Mouse (Mus musculus): Measurements from ENCODE around the gene Gm21983. TPM values are rescaled to one million over a fixed set of nuclear protein-coding genes. Genes with fewer than 3 reads are reported as not detected.

Gm21983 gene
- not detected for total RNA-seq (2021)
- long read RNA-seq, experiment 1: 0 reads
- long read RNA-seq, experiment 2, partial matches to known transcripts: 2 of 2 reads
- long read RNA-seq, experiment 2, other reads (novel, unspliced or antisense): 0 of 2 reads

GRCm38 (mm10) chr7:27180837-27181695 is at the start of gene Gm21983, which contains the start of gene Mia:
Gm21983 (minus strand) TSS chr7:27181086.
Mia (minus strand) TSS chr7:27181157.
- no peak for DNase-seq (ENCODE audit: low spot score in 2 of 2)

- DNase-seq (ENCODE audit: low spot score in 2 of 2): no peak
Measured at GRCm38 (mm10) chr7:27228865-27229264, 48.0 kb upstream of the Gm21983 start.

DNA sequence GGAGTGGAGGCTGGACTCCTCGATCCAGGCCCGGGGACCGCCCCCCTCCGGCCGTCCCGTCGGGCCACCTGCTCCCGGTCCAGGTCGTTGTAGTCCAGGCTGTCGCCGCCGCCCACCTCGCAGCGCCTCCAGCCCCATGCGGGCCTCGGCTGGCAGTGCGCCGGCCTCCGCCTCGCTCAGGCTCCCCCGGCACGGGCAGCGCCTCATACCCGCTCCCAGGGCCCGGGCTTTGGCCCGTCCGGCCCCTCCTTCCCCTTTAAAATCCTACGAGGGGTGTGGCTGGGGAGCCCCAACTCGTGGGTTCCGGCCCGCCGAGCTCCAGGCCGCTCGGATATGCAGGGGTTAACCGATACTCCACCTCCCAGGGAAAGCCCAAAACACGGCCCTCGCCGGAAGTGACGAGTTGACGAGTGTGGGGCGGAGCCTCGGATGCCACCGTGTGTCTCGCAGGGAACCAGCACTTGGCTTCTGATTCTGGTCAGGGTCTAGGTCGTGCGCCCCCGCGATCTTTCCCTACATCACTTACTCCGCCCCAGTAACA is 47.5 kb upstream of the Gm21983 start, which contains the start of gene Itpkc:
TSS of gene Itpkc (minus strand) at position 381 of the 541 bp plus-strand sequence.
- DNase-seq (ENCODE audit: low spot score in 2 of 2): peak; percentile 84 to 91

DNA sequence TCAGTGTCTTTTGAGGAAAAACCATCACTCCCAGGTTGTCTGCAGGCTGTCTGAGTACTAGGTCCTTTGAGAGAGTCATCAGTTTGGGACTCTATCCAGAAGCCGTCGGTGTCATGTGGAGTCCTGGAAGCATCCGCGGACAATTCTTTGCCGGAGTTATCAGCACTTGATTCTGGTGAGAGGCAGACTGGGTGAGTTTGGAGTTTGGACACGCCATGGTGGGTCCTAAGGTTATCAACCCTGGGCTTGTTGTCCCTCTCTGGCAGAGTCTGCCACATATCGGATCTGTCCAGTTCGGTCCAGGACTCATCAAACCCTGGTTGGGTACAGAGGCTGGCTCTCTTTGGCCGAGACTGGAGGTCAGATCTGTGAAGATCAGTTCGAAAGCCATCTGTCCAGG is 46.8 kb upstream of the Gm21983 start:
- no peak for DNase-seq (ENCODE audit: low spot score in 2 of 2)

DNA sequence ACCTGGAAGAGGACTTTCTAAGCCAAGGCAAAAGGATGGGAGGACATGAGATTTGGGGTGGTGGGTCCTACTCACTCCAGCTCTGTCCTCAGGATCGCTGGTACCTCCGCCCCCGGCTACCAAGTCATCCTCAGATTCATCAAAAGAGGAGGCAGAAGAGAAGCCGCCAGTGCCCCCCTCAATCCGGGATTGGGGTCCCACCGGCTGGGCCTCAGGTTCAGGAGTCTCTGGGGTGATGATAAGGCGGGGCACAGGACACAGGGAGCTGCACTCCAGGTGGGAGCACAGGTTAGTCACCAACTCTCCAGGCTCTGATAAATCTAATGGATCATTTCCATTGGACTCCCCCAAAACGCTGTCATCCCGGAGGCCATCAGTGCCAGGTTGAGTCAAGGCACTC is 46.4 kb upstream of the Gm21983 start:
- DNase-seq (ENCODE audit: low spot score in 2 of 2): no peak

- peak; percentile 54 for DNase-seq (ENCODE audit: low spot score in 2 of 2)
Measured at GRCm38 (mm10) chr7:27224877-27225575, 44.1 kb upstream of the Gm21983 start.

DNA sequence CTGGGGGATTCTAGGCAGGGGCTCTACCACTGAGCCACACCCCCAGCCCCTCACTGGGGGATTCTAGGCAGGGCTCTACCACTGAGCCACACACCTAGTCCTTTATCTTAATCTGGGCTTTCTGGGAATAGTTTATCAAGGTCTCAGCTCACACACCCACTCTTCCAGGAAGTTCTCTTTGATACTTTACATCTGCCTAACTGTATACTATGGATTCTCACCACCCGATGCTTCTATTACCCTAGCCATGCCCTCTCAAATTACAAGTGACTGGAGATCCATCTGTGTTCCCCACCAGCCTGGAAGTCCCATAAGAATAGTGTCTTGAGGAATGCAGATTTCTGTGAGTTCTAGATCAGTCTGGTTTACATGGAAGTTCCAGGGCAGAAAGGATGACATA is 41.7 kb upstream of the Gm21983 start:
- no peak for DNase-seq (ENCODE audit: low spot score in 2 of 2)

DNA sequence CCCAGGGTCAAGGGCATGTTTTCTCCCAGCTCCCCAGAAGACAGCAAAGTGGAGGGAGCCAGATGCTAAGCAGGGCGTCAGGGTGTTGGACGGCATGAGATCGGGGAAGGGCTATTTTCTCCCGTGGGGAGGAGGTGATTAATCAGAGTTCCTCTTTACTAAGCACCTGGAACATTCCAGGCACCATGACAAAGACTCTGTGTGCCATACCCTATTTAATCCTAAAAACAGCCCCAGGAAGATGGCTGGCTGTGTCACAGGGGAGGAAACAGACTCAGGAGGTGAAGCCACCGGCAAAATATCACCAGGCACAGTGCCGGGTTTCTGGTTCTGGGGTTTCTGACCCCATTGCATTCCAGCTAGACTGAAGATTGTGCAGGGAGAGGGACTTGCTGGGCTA is 41.1 kb upstream of the Gm21983 start:
- no peak for DNase-seq (ENCODE audit: low spot score in 2 of 2)

GRCm38 (mm10) chr7:27219937-27220336 is 39.1 kb upstream of the Gm21983 start:
- DNase-seq (ENCODE audit: low spot score in 2 of 2): no peak

DNA sequence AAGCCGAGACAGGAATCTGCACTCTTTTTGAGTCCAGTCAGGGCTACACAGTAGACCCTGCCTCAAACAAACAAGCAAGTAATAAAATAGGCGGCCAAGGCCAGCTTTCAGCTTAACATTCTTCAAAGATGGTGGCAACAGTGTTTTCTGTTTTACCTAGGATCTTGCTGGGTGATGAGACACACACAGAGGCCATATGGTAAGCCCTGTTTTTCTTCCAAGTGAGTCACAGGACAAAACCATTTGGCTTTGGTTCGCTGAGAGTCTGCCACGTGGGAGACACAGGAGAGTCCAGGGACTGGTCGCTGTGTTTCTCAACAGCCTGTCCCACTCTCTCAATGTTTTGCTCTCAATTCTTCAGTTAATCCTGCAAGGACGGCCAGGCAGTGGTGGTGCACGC is 37.7 kb upstream of the Gm21983 start:
- DNase-seq (ENCODE audit: low spot score in 2 of 2): no peak

- DNase-seq (ENCODE audit: low spot score in 2 of 2): no peak
Measured at GRCm38 (mm10) chr7:27212626-27213025, 31.7 kb upstream of the Gm21983 start.

DNA sequence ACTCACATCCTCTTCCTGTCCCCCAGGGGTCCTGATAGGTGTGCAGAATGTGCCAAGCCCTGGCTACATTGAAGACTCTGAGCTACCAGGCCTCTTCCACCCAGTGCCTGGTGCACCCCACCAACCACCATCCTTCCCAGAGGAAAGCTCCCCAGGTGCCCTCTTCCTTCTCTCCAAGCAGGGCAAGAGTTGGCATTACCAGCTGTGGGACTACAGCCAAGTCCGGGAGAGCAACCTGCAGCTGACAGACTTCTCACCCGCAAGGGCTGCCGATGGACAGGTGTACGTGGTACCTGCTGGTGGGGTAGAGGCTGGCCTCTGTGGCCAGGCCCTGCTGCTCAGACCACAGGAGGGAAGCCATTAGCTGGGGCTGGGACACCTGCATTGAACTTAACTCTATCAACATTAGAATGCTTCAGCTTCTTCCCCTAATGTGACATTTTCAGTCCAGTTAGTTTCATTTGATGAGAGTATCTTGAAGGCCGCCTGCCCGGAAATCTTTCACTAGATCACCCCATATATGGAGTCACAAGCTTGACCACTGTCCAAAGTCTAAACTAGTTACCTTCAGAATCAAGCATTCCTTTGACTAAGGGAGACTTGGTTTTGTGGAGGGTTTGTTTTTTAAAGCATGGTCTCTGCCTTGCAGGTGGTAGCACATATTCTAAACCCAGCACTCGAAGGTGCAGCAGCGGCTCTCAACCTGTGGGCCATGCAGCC is 23.0 kb upstream of the Gm21983 start:
- DNase-seq (ENCODE audit: low spot score in 2 of 2): no peak

GRCm38 (mm10) chr7:27198779-27199178 is 17.9 kb upstream of the Gm21983 start:
- no peak for DNase-seq (ENCODE audit: low spot score in 2 of 2)

DNA sequence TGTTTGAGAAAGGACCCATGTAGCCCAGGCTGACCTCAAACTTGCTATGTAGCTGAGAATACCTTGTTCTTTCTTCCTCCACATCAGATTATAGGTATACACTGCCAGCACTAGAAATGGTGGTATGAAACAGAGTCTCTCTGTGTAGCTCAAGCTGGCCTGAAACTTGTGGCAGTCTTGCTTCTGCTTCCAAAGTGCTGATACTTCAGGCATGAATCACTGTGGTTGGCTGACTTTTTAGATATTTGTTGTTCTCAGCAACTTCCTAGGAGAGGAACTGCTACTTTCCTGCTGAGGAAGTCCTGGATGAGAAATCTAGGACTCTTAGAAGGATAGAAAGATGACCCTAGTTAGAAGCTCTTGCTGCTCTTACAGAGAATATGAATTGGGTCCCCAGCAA is 17.5 kb upstream of the Gm21983 start:
- no peak for DNase-seq (ENCODE audit: low spot score in 2 of 2)

GRCm38 (mm10) chr7:27197634-27198033 is 16.7 kb upstream of the Gm21983 start:
- no peak for DNase-seq (ENCODE audit: low spot score in 2 of 2)

GRCm38 (mm10) chr7:27197136-27197535 is 16.2 kb upstream of the Gm21983 start:
- no peak for DNase-seq (ENCODE audit: low spot score in 2 of 2)

GRCm38 (mm10) chr7:27195681-27196611 is 15.1 kb upstream of the Gm21983 start, which contains the start of the genes BC024978 and Snrpa:
BC024978 (plus strand) TSS chr7:27195781.
Snrpa (minus strand) TSS chr7:27196271.
- DNase-seq (ENCODE audit: low spot score in 2 of 2): peak; percentile 96 to 97

GRCm38 (mm10) chr7:27193731-27194130 is 12.8 kb upstream of the Gm21983 start:
- no peak for DNase-seq (ENCODE audit: low spot score in 2 of 2)

GRCm38 (mm10) chr7:27192434-27192833 is 11.5 kb upstream of the Gm21983 start:
- DNase-seq (ENCODE audit: low spot score in 2 of 2): no peak
